ENCODE assay signal across 8 mouse cellular contexts in the genomic region with DNA sequence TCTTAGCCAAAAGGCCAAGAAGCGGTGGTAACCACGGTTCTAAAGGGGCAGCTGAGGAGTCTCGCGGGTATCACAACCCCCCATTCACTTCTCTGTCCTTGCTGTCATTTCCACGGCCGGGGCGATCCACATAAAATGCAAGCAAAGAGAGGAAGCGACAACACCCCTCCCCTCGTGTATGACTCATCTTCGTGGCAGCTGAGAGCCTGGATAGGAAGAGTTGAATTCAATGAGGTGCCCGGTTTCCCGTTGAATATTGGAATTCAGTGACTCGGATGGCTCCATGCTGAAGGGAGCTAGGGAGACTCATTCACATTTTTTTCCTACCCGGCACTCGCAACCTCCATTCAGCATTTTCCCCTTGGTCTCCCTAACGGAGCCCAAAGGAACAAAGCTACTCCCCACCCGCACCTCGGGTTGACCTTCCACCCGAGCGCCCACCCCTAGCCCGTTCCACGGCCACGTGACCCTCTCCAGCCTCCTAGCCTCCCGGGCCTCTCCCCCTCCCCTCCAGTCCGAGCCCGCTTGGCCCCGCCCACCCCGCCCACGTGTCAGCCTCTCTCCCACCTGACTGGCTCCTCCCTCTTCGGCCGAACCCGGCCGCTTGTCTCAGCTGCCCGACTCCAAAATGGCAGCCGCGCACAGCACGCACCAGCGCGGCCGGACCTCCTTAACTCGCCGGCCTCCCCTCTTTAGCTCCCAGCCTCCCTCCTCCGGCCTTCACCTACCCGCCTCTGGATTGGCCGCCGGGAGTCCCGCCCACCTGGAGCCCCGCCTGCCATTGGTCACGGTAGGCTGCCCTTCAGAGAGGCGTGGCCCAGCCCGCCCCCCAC. TPM values are rescaled to one million over a fixed set of nuclear protein-coding genes. Genes with fewer than 3 reads are reported as not detected.
DNase-seq lines count a peak whose midpoint lies in the region; ATAC-seq and TF ChIP-seq lines count a peak whose summit lies in the region.

No protein-coding gene starts in this region.

- TF ChIP-seq CTCF in bone marrow, adult 2 months (IDR thresholded peaks at IDR 0.05; ENCODE audit: control insufficient read depth, insufficient read depth, low read length) = no peak
- TF ChIP-seq CTCF in midbrain, postnatal 0 days (IDR thresholded peaks at IDR 0.05) = no peak

- H3K27ac ChIP-seq in bone marrow, adult 2 months (ENCODE audit: control insufficient read depth, insufficient read depth, low read depth, low read length, poor library complexity) = peak overlapping the region; percentile 78
- H3K27ac ChIP-seq in embryonic facial prominence, embryonic 15.5 days (replicated peaks) = peak overlapping the region; percentile 89
- peak overlapping the region; percentile 40 for H3K27ac ChIP-seq in limb, embryonic 14.5 days (replicated peaks; ENCODE audit: low read depth, low read length)
- peak overlapping the region; percentile 91 for H3K27ac ChIP-seq in midbrain, postnatal 0 days (ENCODE audit: low read depth, low read length)

- DNase-seq in 416B (ENCODE audit: low read depth) = peak; percentile 96
- peak; percentile 98 for DNase-seq in heart, adult 8-10 months (ENCODE audit: low spot score)
- peak; percentile 98 for DNase-seq in kidney, adult 9 months
- DNase-seq in limb, embryonic 14.5 days (ENCODE audit: low spot score) = peak; percentile 97
- DNase-seq in midbrain, postnatal 0 days (ENCODE audit: low spot score) = peak; percentile 99
- DNase-seq in spleen, postnatal 14 days (ENCODE audit: low spot score in 2 of 2) = peak; percentile 79 to 83

- H3K9ac ChIP-seq in embryonic facial prominence, embryonic 15.5 days = peak overlapping the region; percentile 79; the same call in 1 of the 2 replicates
- peak overlapping the region; percentile 80 for H3K9ac ChIP-seq in limb, embryonic 14.5 days (ENCODE audit: low read depth, low read length, severe bottlenecking)
- peak overlapping the region; percentile 85 for H3K9ac ChIP-seq in midbrain, postnatal 0 days (replicated peaks; ENCODE audit: low read length, poor library complexity, severe bottlenecking)

- H3K4me1 ChIP-seq in bone marrow, adult 2 months (ENCODE audit: control insufficient read depth, insufficient read depth, low read length) = peaks cover 1% of the 10 kb centered on the region; the same call in 1 of the 2 replicates
- peaks cover 35% of the 10 kb centered on the region for H3K4me1 ChIP-seq in embryonic facial prominence, embryonic 15.5 days
- H3K4me1 ChIP-seq in limb, embryonic 14.5 days (ENCODE audit: control insufficient read depth, insufficient read depth, low read length) = peaks cover 13% of the 10 kb centered on the region
- no peaks in the 10 kb centered on the region; the same call in 1 of the 2 replicates for H3K4me1 ChIP-seq in midbrain, postnatal 0 days (ENCODE audit: insufficient read depth, low read length)

- no peaks in the 10 kb centered on the region for H3K36me3 ChIP-seq in embryonic facial prominence, embryonic 15.5 days
- H3K36me3 ChIP-seq in limb, embryonic 14.5 days (ENCODE audit: control insufficient read depth, insufficient read depth, low read length) = no peaks in the 10 kb centered on the region
- no peaks in the 10 kb centered on the region for H3K36me3 ChIP-seq in midbrain, postnatal 0 days (ENCODE audit: insufficient read depth, low read length)

- peak overlapping the region; percentile 81 for H3K4me2 ChIP-seq in embryonic facial prominence, embryonic 15.5 days (replicated peaks)
- peak overlapping the region; percentile 71 for H3K4me2 ChIP-seq in limb, embryonic 14.5 days (replicated peaks; ENCODE audit: low read depth, low read length, severe bottlenecking)
- H3K4me2 ChIP-seq in midbrain, postnatal 0 days (ENCODE audit: low read depth, low read length, poor library complexity, severe bottlenecking) = peak overlapping the region; percentile 72

- peak overlapping the region; percentile 78 for H3K4me3 ChIP-seq in bone marrow, adult 2 months (replicated peaks; ENCODE audit: control insufficient read depth, low read depth, low read length)
- H3K4me3 ChIP-seq in embryonic facial prominence, embryonic 15.5 days (replicated peaks) = peak overlapping the region; percentile 75
- H3K4me3 ChIP-seq in limb, embryonic 14.5 days (replicated peaks; ENCODE audit: low read length) = peak overlapping the region; percentile 74
- peak overlapping the region; percentile 68 for H3K4me3 ChIP-seq in midbrain, postnatal 0 days (ENCODE audit: low read depth, low read length)

- H3K9me3 ChIP-seq in embryonic facial prominence, embryonic 15.5 days (replicated peaks) = no peaks in the 10 kb centered on the region
- no peaks in the 10 kb centered on the region for H3K9me3 ChIP-seq in limb, embryonic 14.5 days (ENCODE audit: control insufficient read depth, low read length)
- H3K9me3 ChIP-seq in midbrain, postnatal 0 days (ENCODE audit: low read length) = no peaks in the 10 kb centered on the region

- WGBS in bone marrow, adult 2 months = under 1% methylated on average over 50 of the region's 51 CpGs
- WGBS in embryonic facial prominence, embryonic 15.5 days = under 1% methylated on average over 50 of the region's 51 CpGs
- 2% methylated on average over 40 of the region's 51 CpGs for WGBS in limb, embryonic 14.5 days
- WGBS in midbrain, postnatal 0 days = 1% methylated on average over 48 of the region's 51 CpGs

- H3K27me3 ChIP-seq in embryonic facial prominence, embryonic 15.5 days = no peaks in the 10 kb centered on the region
- no peaks in the 10 kb centered on the region for H3K27me3 ChIP-seq in limb, embryonic 14.5 days (ENCODE audit: control insufficient read depth, insufficient read depth, low read length)
- H3K27me3 ChIP-seq in midbrain, postnatal 0 days (ENCODE audit: insufficient read depth, low read length) = no peaks in the 10 kb centered on the region

- no peak; the same call in 1 of the 2 replicates for TF ChIP-seq POLR2A in bone marrow, adult 2 months (IDR thresholded peaks at IDR 0.05; ENCODE audit: borderline replicate concordance, control insufficient read depth, low read depth, low read length)
- peak; percentile 33; the same call in 1 of the 2 replicates for TF ChIP-seq POLR2A in limb, embryonic 14.5 days (IDR thresholded peaks at IDR 0.05; ENCODE audit: borderline replicate concordance, extremely low read depth, insufficient read depth, insufficient read length)

- peak; percentile 99 for ATAC-seq in embryonic facial prominence, embryonic 15.5 days (ENCODE audit: insufficient number of reproducible peaks, low FRiP score, low TSS enrichment, low read depth)
- peak; percentile 99 for ATAC-seq in limb, embryonic 14.5 days (ENCODE audit: low FRiP score, low read depth)
- peak; percentile 98 for ATAC-seq in midbrain, postnatal 0 days (ENCODE audit: low FRiP score)

RNA-seq across cellular contexts. Expression of a gene that starts 0.6 kb away (rescaled TPM):
- 2.6 TPM in 2 replicates for polyA plus RNA-seq in bone marrow, adult 2 months (2011; ENCODE audit: insufficient read depth, insufficient read length, low replicate concordance, missing spikeins)
- polyA plus RNA-seq in embryonic facial prominence, embryonic 15.5 days (2015; fragmentation: Nextera tagmentation; extraction: Ambion mirVana) = 20.6 and 21.3 TPM in 2 replicates
- 10 to 100 TPM; 31.0 to 35.6 (median 32.5) TPM for total RNA-seq in heart, adult 8-10 months (2022)
- 18.4 TPM in 2 replicates for polyA plus RNA-seq in limb, embryonic 14.5 days (2012; rRNA removed)
- polyA plus RNA-seq in limb, embryonic 14.5 days (2014; fragmentation: Nextera tagmentation; extraction: Ambion mirVana) = 21.2 and 27.3 TPM in 2 replicates
- total RNA-seq in midbrain, postnatal 0 days (2014; rRNA removed) = 21.3 and 27.0 TPM in 2 replicates
- 13.0 and 13.1 TPM in 2 replicates for polyA plus RNA-seq in midbrain, postnatal 0 days (2015; fragmentation: Nextera tagmentation; extraction: Ambion mirVana)

Comparison
In these comparisons a context has a peak if more than half of its experiments do, and no peak if none do; other contexts are left out.
1. Peak in every context shown above with its lines: DNase-seq, ATAC-seq, H3K4me3 ChIP-seq and H3K27ac ChIP-seq.
2. H3K27ac ChIP-seq: peak in every context shown above with its lines; median percentile 91 in midbrain, postnatal 0 days; 89 in embryonic facial prominence, embryonic 15.5 days; 78 in bone marrow, adult 2 months; 40 in limb, embryonic 14.5 days.